Mouse (Mus musculus) erythroblast, adult 5-6 weeks (primary cell): ENCODE measurements around the gene Ipmk. TPM values are rescaled to one million over a fixed set of nuclear protein-coding genes. Genes with fewer than 3 reads are reported as not detected.
"Not testable (repeated sequence)": the region's sequence is repeated elsewhere in the genome, so short reads cannot be mapped to it uniquely, and the experiment has no call there.

Experiments used
- ATAC-seq: replicated peaks from 2 replicates; pipeline ENCODE4 v1.8.0; 2016; ENCODE audit warnings: moderate number of reproducible peaks, mild to moderate bottlenecking, moderate TSS enrichment, inconsistent platforms; ENCODE audit not compliant: poor library complexity, low FRiP score, severe bottlenecking
- total RNA-seq, 2 experiments: library from RNA; stranded (forward) in 1 of 2; stranded (reverse) in 1 of 2; fragments of 150-400 nt in 1 of 2; fragments of 200-764, 138-1000 nt in 1 of 2; gene quantifications; 2 replicates each; pipeline versions ENCODE4 v1.2.3 to v1.2.4; 2015 to 2017; ENCODE audit warnings: low replicate concordance in 2 of 2

Gene Ipmk
- total RNA-seq, 2 experiments from 2014 or later: 10.5 to 23.2 TPM

DNA sequence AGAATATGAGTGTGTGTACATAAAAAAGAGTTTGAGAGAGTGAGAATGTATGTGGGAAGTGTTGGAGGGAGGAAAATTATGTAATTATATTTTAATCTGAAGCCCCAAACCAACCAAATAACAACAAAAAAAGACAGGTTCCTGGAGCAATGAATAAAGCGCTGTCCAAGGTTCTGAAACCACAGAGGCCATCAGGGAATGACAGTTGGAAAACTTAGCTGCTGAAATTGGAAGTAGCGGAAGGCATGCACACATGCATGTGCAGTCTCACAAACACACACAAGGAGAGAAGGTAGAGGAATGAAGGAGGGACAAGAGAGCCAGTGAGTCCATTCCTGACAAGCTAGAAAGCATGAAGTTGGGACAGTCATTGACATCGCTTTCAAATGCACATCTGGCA, 56.1 kb downstream of the Ipmk start:
- ATAC-seq: no peak

DNA sequence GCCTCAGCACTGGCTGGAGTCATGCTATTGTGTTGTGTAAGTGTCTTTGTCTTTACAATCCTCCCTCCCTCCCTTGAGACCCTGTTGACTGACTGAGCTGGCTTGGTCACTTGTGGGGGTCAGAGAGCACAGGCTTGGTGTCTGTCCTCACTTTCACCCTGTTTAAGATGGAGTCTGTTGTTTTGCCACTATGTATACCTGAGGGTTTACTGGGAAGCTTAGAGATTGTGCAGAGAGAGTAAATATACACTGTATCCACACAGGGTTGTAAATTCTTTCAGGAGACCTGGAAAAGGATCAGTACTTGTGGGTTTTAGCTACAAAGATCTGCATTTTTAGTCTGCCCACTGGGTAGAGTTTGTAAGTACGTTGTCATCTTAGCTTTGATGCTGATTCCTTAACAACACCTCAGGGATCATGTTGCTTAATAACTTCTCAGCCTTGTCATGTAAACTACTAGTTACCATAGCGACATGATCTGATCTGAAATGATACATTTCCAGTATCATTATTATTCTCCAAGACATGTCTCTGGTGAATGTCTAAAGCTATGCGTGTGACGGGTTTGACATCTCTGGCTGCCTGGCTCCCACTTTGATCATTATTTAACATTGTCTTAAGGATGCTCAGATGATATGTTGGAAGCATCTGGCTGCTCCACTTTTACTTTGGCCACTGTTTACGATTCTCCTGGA, 58.1 kb downstream of the Ipmk start:
- no peak for ATAC-seq

DNA sequence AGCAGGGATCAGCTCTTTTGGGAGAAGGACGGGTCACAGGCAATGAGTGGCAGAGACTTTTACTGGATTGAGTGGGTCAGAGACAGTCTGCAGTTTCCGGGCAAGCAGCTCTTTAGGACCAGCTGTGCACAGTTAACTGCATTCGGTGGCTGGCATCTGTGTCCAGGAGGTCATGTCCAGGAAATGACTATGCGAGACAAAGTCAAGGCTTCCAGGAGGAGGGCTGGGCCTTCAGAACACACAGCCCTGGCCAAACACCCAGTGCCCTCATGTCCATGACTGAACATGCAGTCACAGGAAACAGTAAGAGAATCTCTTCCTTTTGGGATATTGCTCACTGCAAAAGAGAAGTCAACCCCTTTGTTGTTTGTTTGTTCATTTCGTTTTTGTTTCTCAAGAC, 62.4 kb downstream of the Ipmk start:
- no peak for ATAC-seq

DNA sequence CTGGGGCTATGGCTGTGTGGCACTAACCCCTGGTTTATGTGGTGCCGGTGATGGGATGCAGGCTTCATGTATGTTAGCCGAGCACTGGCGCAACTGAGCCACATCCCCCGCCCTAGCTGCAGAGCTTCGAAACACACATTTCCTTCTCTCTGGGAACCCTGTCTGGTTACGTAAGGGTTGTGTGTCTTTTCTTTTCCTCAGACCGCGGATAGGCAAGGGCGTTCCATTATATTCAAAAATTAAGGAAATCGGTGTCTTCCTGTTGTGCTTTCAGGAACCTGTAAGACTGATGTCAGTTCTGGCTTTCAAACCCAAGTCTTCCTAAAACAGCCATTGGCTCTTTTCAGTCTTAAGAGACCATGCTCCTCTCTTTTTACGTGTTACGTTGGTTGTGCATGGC, 65.8 kb downstream of the Ipmk start:
- ATAC-seq: no peak

DNA sequence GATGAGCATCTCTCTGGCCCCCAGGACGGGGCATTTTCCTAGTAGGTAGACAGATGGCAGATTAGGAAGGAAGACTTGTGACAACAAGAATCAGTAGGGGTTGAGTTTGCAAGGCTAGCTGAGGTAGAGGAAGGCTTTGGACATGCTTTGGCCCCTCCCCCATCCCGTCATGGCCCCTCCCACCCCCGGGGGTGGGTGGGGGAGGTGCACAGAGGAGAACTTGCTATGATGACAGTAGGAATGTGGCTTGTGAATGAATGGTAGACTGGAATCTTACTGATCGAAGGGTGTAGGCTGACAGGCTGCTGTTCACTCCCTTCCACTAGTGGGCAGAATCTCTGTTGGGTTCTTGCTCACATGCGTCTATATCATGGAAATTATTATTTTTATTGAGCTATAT, 74.0 kb downstream of the Ipmk start:
- no peak for ATAC-seq

- ATAC-seq: no peak
These were observed 74.8 kb downstream of the Ipmk start for GRCm38 (mm10) chr10:71422047-71423037.

DNA sequence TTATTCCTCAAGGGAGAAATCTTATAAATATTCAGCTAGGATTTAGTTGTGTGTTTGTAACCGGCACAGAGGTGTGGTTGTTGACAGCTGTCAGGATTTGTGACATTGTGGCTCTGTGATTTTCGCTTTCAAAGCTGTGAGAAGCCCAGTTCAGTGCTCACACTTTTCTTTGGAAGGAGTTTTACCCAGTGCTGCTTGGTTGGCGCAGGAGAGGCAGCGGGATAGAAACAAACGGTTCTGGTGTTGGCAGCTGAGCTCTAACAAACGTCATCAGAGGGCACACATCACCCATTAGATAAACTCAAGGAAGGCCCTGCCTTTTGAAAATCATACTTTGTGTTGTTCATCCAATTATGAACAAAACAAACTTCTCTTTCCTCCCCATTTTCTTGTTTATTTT, 79.2 kb downstream of the Ipmk start:
- no peak for ATAC-seq

DNA sequence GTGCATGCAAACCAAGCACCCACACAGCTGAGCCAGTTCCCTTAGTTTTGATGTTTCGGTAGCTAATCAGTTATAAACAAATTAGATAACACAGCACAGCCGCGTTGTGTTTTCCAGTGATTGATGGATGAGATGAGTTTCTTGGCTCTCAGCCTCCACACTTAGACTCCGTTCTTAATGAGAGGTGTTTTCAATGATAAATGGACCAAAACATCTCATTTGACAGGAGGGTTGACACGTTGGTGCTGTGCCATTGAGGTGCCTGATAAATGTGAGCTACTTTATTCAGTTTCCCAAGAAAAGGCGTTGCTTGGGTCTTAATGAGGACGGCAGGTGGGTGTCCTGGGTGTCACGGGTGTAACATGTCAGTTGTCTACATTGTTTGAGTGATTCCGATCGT, 79.8 kb downstream of the Ipmk start:
- no peak for ATAC-seq

- ATAC-seq: no peak
These were observed 80.8 kb downstream of the Ipmk start for GRCm38 (mm10) chr10:71428246-71428864.

- no peak for ATAC-seq
These were observed 83.1 kb downstream of the Ipmk start for GRCm38 (mm10) chr10:71430661-71431060.

DNA sequence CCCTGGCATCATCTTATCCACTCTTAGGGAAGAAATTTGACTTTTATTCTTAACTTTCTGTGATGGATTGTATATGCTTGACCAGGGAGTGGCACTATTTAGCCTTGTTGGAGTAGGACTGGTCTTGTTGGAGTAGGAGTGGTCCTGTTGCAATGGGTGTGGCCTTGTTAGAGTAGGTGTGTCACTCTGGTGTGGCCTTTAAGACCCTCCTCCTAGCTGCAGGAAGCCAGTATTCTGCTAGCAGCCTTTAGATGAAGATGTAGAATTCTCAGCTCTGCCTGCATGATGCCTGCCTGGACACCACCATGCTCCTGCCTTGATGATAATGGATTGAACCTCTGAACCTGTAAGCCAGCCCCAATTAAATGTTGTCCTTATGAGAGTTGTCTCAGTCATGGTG, 95.5 kb downstream of the Ipmk start:
- ATAC-seq: no peak

GRCm38 (mm10) chr10:71447661-71448060, 100.1 kb downstream of the Ipmk start:
- no peak for ATAC-seq

DNA sequence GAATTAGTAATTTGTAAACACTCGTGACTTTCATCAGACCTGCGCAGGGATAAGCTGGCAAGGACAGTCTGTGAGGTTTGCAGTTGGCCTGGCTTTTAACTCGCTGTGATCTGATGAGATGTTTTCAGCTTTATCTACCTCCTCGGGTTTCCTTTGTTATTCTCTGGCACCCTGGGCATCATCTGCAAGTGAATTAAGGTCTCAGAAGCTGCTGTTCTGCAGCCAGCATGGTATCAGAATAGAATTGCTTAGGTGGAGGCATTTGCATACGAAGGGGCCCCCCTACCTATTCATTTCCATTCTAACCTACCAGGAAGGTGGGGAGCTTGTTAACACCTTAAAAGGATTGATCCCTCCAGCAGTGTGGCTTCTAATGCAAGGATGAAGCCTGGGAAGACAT, 100.7 kb downstream of the Ipmk start:
- ATAC-seq: no peak

DNA sequence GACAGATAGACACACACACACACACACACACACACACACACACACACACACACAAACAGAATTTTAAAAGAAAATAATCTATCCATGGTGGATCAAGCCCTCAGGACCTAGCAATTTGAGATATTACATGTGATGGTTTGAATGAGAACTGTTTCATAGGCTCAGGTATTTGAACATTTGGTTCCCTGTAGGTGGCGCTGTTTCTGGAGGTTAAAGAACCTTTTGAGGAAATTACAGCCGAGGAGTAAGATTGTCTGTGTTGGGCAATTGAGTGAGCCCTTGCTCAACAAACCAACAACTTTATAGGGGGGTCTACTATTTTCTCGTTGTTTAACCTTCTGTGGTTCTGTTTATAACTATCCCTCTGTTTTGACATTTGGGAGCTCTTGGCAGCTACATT, 107.8 kb downstream of the Ipmk start:
- no peak for ATAC-seq

- ATAC-seq: not testable (repeated sequence)
These were observed 114.8 kb downstream of the Ipmk start for GRCm38 (mm10) chr10:71462371-71462770.

GRCm38 (mm10) chr10:71464417-71464816, 116.9 kb downstream of the Ipmk start:
- ATAC-seq: no peak

DNA sequence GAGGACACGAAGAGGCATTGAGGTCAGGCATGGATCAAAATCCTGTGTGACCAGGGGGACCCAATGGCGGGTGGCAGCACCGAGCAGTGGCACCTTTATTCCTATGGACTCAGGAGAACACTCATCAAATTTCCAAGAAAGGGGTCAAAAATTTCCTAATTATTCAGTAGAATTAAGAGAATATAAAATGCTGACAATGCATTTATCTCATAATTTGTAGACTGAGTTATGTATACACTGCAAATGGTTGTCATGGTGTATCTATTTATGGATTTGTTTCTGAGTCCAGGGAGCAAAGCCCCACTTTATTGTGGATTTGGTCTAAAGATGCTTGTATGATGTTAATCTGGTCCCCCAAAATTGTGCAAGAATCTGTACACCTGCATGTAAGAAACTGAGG, 120.8 kb downstream of the Ipmk start:
- no peak for ATAC-seq

- ATAC-seq: no peak
These were observed 122.2 kb downstream of the Ipmk start for GRCm38 (mm10) chr10:71469751-71470150.

DNA sequence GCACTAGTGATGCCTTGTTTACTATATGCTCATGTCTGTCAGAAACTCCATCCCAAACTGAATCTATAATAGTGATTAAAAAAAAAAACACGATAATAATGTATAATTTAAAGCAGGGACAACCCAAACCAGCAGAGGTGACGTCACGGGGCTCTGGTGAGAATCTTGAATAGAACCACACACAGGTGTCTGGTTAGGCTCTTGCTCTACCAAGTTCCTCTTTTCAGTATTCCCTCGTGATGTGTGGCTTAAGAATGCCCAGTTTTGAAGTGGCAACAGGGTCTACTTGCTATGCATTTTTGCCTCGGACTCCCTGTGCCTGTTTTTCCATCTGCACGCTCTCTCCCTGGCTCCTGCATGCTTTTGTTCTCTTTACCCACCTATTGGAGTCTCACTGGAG, 124.5 kb downstream of the Ipmk start:
- no peak for ATAC-seq

- no peak for ATAC-seq
These were observed 126.0 kb downstream of the Ipmk start for GRCm38 (mm10) chr10:71473590-71473989.
